Mouse (Mus musculus) naive thymus-derived CD4-positive, alpha-beta T cell, adult 2 months (primary cell): ENCODE results near the gene Vegfa.

Experiments used
- DNase-seq: peaks from one replicate; pipeline ENCODE4 v3.0.0-alpha.2; 2011; ENCODE audit warnings: low read depth

Gene Vegfa

DNA sequence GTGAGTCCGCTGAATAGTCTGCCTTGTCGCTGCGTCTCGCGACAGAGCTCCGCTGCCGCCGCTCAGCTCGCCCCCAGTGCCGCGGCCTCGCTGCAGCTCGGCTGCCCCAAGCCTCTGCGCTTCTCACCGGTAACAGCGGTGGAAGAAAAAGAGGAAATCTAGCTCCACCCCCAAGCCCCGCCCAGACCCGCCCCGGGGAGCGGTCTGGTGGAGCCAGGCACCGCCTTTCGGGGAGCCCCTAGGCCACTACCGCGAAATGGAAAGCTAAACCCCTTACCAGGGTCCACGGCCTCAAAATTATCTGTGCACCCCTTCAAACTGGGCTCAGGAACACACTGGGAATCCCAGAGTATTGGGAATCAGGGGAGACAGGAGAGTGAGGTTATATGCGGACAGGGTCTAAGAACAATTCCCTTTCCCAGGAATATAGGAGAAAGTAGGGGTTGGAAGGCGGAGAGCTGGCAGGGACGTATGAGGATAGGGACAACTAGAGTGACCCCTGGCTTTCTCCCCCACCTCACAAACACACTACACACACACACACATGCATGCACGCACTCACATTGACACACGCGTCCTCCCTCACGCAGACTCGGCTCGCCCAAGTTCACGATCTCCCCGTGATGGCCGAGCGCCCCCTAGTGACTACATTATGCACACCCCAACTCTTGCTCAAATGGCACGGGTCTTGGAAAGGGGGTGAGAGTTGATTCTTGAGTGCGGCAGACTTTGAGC lies at the start of gene Vegfa:
TSS of gene Vegfa (minus strand) at position 113 of the 735 bp plus-strand sequence.
- peak; percentile 95 for DNase-seq

DNA sequence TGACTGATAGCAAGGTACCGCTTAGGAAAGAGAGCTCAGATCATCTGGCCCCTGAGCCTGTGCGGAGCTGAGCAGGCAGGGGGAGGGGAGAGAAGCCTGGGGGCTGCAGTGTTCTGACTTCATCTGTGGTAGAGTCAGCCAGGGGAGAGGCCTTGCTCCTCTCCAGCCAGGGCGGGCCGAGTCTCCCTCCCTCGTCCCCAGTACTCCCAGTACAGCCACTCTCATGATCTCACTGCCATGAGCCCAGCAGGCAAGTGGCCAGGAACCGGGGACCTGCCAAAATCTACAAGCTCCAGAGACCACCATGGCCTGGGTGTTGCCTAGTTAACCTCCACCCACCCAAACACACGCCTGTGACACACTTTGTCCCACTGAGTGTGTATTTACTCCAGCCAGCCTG lies 49.5 kb upstream of the Vegfa start:
- DNase-seq = no peak

GRCm38 (mm10) chr17:46081042-46081441 lies 48.9 kb upstream of the Vegfa start:
- DNase-seq = no peak

DNA sequence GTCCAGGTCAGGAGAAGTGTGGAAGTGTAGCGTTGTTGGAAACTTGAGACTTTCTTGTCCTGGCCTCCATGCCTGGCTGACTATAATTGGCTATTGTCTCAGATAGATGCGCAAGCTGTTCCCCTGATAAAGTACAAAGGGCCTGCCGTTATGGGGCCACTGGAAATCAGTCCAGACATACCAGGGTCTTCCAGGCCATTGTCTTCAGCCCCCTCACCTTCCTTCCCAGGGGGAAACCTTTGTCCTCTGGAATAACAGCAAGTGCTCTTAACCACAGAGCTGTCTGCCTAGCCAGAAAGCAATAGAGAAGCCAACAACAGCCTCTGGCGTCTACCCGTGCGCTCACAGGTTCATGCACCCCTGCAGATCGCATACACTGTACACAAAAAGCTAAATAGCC lies 48.2 kb upstream of the Vegfa start:
- no peak for DNase-seq

DNA sequence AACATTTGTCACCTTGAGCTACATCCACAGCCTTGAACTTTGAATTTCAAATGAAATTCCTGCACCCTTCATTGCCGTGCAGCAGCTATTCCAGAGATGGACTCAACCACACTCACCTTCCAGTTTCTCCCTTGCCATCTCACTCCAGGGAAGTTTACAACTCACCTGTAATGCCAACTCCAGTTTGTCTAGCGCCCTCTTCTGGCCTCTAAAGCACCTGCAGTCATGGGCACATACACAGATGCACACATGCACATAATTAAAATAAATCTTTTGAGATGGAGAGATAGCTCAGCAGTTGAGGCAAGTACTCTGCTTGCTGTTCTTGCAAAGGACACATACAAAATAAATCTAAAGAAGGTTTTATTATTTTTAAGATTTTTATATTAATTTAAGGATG lies 46.9 kb upstream of the Vegfa start:
- no peak for DNase-seq

- DNase-seq = no peak
Observed at GRCm38 (mm10) chr17:46077921-46078534, 45.9 kb upstream of the Vegfa start.

DNA sequence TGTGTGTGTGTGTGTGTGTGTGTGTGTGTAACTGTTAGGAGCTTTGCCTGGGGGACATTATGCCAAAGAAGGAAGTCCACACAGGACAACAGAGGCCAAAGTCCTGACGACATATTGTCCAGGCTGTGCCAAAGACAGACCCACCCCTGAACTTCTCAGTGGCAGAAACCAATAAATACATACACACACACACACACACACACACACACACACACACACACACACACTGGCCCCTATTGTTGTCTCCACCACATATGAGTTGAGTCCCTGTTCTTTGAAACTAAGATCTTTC lies 44.0 kb upstream of the Vegfa start:
- DNase-seq = no peak

DNA sequence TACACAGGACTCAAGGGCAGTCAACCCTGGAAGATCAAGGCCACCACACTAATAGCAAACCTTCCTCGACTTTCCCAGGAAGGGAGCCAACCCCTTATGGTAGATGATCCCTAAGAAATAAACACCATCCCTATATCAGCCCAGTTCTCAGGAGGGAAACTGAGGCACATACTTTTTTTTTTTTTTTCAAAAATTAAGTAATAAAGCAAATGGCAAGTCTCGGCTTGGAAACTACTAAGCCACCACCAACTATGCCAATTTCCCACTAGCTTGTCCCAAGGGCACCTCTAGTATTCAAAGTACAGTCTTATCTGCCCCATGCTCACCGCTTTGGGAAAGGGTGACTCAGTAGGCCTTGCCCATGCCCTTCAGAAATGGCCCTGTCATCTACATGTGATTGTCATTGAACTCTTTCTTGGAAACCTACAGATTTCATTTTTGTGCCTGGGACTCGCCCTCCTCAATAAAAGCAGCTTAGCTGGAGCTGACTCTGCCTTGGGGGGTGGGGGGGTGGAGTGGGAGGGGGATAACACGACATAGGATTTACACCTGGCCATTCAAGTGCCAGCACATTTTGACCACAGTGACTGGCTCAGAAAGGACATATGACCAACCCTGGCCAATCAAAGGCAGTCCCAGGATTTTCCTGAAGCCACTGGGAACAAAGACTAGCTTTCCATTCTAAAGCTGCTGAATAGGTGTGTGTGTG lies 43.5 kb upstream of the Vegfa start:
- DNase-seq = no peak

DNA sequence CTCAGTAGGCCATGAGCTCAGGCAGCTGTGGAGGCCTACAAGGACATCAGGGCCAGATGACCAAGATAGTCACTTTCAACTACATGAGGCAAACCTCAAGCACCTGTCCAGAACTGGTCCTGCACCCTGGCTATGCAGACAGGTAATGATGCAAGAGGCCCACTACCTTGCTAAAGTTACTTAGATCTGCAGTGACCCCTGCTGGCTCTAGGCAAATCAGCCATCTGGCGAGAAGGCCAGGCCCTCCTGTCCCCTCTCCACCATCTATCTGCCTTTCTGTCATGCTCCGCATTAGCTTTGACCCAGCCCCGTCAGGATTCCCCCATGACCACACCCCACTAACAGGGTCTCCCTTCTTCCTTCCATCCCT lies 42.9 kb upstream of the Vegfa start:
- peak; percentile 84 for DNase-seq

DNA sequence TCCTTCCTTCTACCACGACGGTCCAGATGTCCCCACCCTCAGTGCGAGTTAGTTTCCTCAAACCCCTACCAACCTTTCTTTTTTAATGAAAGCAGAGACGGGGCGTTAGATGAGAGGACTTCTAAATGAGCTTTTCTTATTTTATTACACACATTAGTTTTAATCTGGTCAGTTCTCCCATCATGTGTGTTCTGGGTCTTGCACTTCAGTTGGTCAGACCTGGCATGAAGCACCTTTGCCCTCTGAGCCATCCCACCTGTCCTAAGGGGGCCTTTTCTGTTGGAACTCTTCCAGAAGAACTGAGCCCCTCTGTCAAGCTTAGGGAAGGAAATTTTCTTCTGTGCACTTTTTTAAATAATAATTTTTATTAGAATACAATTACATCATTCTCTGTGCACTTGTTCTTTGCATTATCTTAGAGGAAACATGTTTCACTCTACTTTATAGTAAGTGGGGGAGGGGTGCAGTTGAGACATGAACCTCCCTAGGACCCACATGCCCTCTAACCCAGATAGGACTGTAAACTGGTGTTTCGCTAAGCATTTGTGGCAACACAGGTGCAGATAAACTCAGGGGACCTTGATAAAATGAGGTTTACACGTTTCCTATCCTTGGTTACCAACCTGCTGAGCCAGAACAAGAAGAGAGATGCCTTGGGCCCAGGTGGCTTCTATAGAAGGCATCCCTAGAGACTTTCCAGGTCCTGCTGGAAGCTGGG lies 42.4 kb upstream of the Vegfa start:
- no peak for DNase-seq

- peak; percentile 95 for DNase-seq
Observed at GRCm38 (mm10) chr17:46073730-46074301, 41.6 kb upstream of the Vegfa start.

DNA sequence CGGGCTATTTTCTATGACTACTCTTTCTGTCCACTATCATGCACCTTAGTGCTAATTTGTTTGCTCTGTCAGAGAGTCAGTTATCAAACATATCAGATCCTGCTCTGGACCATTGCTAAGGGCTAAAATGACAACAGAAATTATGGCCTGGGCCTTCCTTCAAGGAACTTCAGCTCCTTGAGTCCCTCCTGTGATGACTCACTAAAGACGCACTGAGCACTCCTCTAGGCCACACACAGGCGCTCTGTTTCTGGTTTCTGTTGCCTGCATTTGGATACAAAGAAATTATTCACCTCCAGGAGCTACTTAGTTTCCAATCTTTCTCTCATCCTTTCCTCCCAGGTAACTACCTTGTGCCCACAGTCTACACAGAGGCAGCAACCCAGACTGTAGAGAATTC lies 39.4 kb upstream of the Vegfa start:
- no peak for DNase-seq

GRCm38 (mm10) chr17:46070046-46070445 lies 37.9 kb upstream of the Vegfa start:
- DNase-seq = no peak

DNA sequence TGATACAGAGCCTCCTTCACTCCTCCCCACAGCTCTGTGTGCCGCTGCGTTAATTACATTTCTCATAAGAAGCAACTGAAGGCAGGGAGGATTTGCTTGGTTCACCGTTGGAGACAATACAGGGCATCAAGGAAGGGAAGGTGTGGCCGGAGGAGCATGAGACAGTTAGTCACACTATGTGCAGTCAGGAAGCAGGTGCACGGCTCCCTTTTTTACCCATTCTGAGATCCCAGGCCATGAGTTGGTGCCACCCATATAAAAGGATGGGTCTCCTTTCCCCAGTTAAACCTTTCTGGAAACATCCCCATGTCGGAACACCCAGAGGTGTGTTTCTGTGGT lies 31.8 kb upstream of the Vegfa start:
- no peak for DNase-seq

GRCm38 (mm10) chr17:46063283-46063973 lies 31.3 kb upstream of the Vegfa start:
- DNase-seq = no peak

DNA sequence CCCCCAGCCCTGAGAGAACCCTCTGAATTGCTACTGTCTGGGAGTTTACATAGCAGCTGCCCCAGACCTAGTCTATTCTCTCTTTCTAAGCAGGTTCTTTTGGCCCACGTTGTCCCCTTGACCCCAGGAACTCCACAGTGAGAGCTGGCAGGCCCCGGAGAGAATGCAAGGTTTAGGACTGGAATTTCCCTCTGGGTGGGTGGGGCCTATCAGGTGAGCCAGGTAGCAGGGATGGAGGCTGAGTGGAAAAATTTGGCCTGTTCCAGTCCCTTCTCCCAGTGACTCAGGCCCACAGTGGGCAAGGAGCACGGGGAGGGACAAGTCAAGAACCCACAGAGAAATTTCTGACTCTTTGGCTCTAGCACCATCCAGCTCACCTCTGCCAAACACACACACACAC lies 28.1 kb upstream of the Vegfa start:
- DNase-seq = no peak

DNA sequence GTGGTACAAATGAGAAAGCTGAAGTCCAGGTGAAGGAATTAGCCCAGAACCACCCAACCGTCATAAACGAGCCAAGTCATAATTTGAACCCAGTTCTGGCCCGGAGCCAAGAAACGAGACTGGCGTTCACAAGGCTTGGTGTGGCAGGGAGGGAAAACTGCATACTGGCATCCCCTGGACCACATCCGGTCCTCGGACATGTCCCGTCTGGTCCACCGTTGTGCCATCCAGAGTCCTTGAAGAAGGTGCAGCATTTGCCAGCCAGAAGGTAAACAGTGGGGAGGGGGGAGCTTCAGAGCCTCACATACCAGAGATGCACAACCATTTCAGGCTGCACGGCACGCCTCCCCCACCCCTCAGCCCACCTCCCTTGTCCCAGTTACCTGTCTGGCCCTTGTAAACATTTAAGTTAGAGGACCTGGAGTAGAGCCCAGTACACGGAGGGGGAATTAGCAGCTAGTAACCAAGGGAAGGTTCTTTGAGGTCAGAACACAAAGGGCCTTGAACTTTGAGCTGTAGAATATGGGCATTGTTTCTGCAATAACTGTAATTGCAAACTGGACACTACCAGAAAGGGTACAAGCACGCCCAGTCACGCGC lies 27.2 kb upstream of the Vegfa start:
- DNase-seq = no peak

- DNase-seq = no peak
Observed at GRCm38 (mm10) chr17:46056288-46056687, 24.1 kb upstream of the Vegfa start.

- DNase-seq = no peak
Observed at GRCm38 (mm10) chr17:46055736-46056135, 23.6 kb upstream of the Vegfa start.

DNA sequence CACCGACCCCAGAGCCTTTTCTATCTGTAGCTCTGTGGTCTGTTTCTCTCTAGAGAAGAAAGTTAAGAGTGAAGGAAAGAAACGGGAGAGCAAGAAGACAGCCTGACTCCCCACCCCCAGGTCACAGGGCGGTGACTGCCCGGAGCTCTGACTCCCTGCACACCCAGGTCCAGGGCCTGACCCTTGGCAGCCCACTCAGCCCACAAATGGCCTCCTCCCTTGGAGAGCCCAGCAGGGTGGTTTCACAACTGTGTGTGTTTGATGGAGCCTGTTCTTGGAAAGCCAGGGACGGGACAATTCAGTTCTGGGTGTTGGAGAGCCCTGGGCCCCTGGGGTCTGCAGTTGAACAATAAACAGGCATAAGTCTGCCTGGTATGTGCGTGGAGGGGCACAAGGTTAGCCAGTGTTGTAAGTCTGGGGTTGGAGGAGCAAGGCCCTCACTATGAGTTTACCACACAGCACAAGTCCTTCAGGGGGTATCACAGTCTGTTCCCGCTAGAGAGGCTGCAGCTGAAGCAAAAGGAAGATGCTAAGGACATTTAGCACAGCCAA lies 21.2 kb upstream of the Vegfa start:
- DNase-seq = no peak

DNA sequence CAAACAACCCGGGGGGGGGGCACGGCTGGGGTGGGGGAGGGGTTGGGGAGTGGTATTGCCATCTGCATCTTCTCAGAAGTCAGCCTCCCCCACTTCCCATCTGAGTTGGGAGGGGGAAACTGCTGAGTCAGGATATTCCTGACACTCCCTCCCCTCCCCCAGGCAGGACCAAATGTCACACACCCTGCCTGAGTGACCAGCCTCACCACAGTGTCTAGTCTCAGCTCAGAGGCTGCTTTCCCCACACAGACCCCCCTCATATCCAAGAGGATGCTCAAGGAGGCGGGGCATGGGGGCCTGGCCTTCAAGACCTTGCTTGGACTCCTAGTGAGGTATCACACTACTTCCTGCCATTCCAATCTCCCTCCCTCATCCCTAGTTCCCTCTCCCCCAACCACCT lies 20.0 kb upstream of the Vegfa start:
- DNase-seq = no peak
